Mouse (Mus musculus) limb, embryonic 10.5 days (tissue): ENCODE results near the gene Fbxo24. TPM values are rescaled to one million over a fixed set of nuclear protein-coding genes. Genes with fewer than 3 reads are reported as not detected.

Source experiments
- DNase-seq: peaks from one replicate; pipeline ENCODE4 v3.0.0-alpha.2; 2017; ENCODE audit warnings: low spot score
- H3K27ac ChIP-seq: fragments of 300-500 bp; sonication (generic); 2 replicates; pipeline ENCODE4 v1.5.1; 2016; ENCODE audit warnings: mild to moderate bottlenecking
- H3K27me3 ChIP-seq: fragments of 300-500 bp; sonication (generic); 2 replicates; pipeline ENCODE4 v1.6.1; 2016; ENCODE audit warnings: low read depth, mild to moderate bottlenecking; ENCODE audit not compliant: poor library complexity, severe bottlenecking
- H3K36me3 ChIP-seq: fragments of 300-500 bp; sonication (generic); 2 replicates; pipeline ENCODE4 v1.6.1; 2016; ENCODE audit warnings: mild to moderate bottlenecking, moderate library complexity
- H3K4me1 ChIP-seq: fragments of 300-500 bp; sonication (generic); 2 replicates; pipeline ENCODE4 v1.6.1; 2016
- H3K4me3 ChIP-seq: fragments of 300-500 bp; sonication (generic); 2 replicates; pipeline ENCODE4 v1.5.1; 2016; ENCODE audit warnings: mild to moderate bottlenecking, moderate library complexity
- H3K9me3 ChIP-seq: fragments of 300-500 bp; sonication (generic); replicated peaks from 2 replicates; pipeline ENCODE4 v1.6.1; 2016; ENCODE audit warnings: mild to moderate bottlenecking
- WGBS: fragments of 180-500 bp; shearing (Covaris S2); methylation state at CpG from one replicate; pipeline ENCODE4 v1.1.7; 2016; 5-methylcytosine and 5-hydroxymethylcytosine counted together
- polyA plus RNA-seq: library from polyadenylated mRNA; unstranded; fragments of >200 nt; fragmentation: Nextera tagmentation; extraction: Ambion mirVana; gene quantifications from 2 replicates; pipeline ENCODE4 v1.2.1, GENCODE M21; 2016

Gene Fbxo24
- polyA plus RNA-seq, 1 experiment from 2014 or later: 0.60 TPM

DNA sequence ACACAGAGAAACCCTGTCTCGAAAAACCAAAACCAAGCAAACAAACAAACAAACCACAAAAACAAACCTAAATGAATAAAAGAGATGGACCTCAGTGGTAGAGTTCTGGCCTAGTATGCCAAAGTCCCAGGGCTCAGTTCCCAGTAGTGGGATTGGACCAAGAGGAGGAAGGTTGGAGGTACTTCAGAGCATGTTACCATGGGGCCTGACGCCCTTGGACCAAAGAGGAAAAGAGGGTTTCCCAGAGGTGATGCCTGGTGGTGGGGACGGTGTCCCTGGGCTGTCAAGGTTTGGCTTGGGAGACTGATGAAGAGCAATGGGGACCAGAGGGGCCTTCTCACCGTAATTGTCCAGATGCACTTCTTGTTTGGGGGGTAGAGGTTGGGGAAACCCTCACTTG lies 18.7 kb downstream of the Fbxo24 start:
- peaks cover 69% of the 10 kb centered on the region for H3K4me1 ChIP-seq
- H3K4me3 ChIP-seq: peak overlapping the region; percentile 55
- no peak for DNase-seq
- no peaks in the 10 kb centered on the region for H3K27me3 ChIP-seq
- peaks cover 37% of the 10 kb centered on the region for H3K36me3 ChIP-seq
- WGBS: 37% methylated on average over 4 of the region's 4 CpGs
- H3K9me3 ChIP-seq: no peaks in the 10 kb centered on the region
- peak overlapping the region; percentile 96 for H3K27ac ChIP-seq

GRCm38 (mm10) chr5:137609292-137609691 lies 19.5 kb downstream of the Fbxo24 start:
- WGBS: 50% methylated on average over 3 of the region's 3 CpGs
- Histone ChIP-seq H3K27ac (peak overlapping the region; percentile 96), H3K4me3 (peak overlapping the region; percentile 55), H3K9me3 (no peaks in the 10 kb centered on the region), H3K36me3 (peaks cover 45% of the 10 kb centered on the region), H3K4me1 (peaks cover 69% of the 10 kb centered on the region), H3K27me3 (no peaks in the 10 kb centered on the region)
- no peak for DNase-seq

GRCm38 (mm10) chr5:137608654-137609190 lies 20.1 kb downstream of the Fbxo24 start:
- H3K9me3 ChIP-seq: no peaks in the 10 kb centered on the region
- peaks cover 50% of the 10 kb centered on the region for H3K36me3 ChIP-seq
- WGBS: 13% methylated on average over 23 of the region's 23 CpGs
- H3K4me3 ChIP-seq: peak overlapping the region; percentile 55
- peak overlapping the region; percentile 96 for H3K27ac ChIP-seq
- H3K4me1 ChIP-seq: peaks cover 65% of the 10 kb centered on the region
- H3K27me3 ChIP-seq: no peaks in the 10 kb centered on the region
- peak; percentile 43 for DNase-seq

DNA sequence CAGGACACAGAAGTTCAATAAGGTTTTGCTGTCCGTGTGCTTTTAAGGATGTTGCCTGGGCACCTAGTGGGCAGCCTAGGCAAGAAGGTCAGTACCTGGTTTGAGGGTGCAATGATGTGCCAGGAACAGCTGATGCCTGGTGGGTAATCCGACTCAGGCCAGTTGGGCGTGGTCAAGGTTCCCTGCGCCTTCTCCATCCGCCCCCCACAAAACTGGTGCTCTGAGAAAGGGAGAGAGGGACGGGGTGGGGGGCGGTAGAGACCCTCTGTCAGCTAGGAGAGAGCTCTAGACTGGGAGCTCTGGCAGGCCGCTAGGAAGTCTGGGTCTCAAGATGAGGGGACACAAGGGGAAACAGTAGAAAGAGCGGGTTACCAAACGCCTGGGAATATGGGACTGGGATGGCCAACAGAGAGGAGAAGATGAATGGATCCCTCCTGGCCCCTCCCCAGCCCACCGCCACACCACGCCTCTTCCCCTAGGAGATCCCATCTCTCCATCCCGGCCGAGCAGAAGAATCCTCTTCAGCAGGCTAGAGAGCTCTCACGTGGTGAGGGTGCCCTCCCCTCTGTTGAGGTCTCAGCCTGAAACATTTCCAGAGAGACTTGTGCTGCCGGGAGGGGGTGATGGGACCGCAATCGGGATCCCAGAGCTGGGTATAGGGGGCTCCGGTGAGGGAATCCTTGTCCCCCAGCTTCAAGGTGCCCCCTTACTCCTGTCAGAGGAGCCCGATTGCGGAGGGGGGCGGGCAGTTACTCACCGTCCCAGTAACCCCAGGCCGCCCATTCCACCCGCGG lies 20.7 kb downstream of the Fbxo24 start:
- 14% methylated on average over 26 of the region's 26 CpGs for WGBS
- Histone ChIP-seq H3K27me3 (no peaks in the 10 kb centered on the region), H3K4me1 (peaks cover 65% of the 10 kb centered on the region), H3K27ac (peak overlapping the region; percentile 96), H3K9me3 (no peaks in the 10 kb centered on the region), H3K4me3 (peak overlapping the region; percentile 55), H3K36me3 (peaks cover 57% of the 10 kb centered on the region)
- DNase-seq: peak; percentile 38

GRCm38 (mm10) chr5:137601365-137601729 lies 27.5 kb downstream of the Fbxo24 start:
- Histone ChIP-seq H3K9me3 (no peaks in the 10 kb centered on the region), H3K36me3 (peaks cover 48% of the 10 kb centered on the region), H3K4me1 (peaks cover 40% of the 10 kb centered on the region), H3K4me3 (peak overlapping the region; percentile 80), H3K27ac (peak overlapping the region; percentile 97), H3K27me3 (no peaks in the 10 kb centered on the region)
- peak; percentile 67 for DNase-seq
- under 1% methylated on average over 22 of the region's 22 CpGs for WGBS

- H3K27ac ChIP-seq: peak within 1 kb of the TSS; percentile 97
- H3K36me3 ChIP-seq: peaks cover 43% of the 10 kb centered on the region
- peak within 1 kb of the TSS; percentile 80 for H3K4me3 ChIP-seq
- under 1% methylated on average over 41 of the region's 41 CpGs for WGBS
- DNase-seq: peak; percentile 96
- H3K27me3 ChIP-seq: no peaks in the 10 kb centered on the region
- H3K9me3 ChIP-seq: no peaks in the 10 kb centered on the region
- peaks cover 40% of the 10 kb centered on the region for H3K4me1 ChIP-seq
Observed at GRCm38 (mm10) chr5:137600619-137601364, 28.0 kb downstream of the Fbxo24 start, which contains the start of gene Mospd3. Mospd3 (minus strand) TSS chr5:137601058.

DNA sequence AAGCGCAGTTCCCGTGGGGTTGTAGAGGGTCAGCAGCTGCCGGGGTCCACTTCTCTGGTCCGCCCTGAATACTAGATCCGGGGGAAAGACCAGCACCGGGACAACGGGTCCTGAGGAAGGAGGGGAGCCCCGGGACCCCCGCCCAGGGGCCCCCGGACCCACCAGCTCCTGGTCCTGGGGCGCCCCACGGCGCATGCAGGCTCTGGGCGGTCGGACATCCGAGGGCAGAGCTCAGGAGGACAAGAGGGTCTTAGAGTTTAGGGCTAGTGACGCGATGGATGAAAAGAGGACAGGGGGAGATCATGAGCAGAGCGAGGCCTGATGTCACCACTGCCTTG lies 28.6 kb downstream of the Fbxo24 start:
- DNase-seq: no peak
- Histone ChIP-seq H3K36me3 (peaks cover 38% of the 10 kb centered on the region), H3K4me3 (peak overlapping the region; percentile 80), H3K9me3 (no peaks in the 10 kb centered on the region), H3K4me1 (peaks cover 40% of the 10 kb centered on the region), H3K27me3 (no peaks in the 10 kb centered on the region), H3K27ac (peak overlapping the region; percentile 97)
- 4% methylated on average over 19 of the region's 19 CpGs for WGBS

GRCm38 (mm10) chr5:137599600-137599999 lies 29.2 kb downstream of the Fbxo24 start:
- H3K4me1 ChIP-seq: peaks cover 40% of the 10 kb centered on the region
- H3K4me3 ChIP-seq: peak overlapping the region; percentile 80
- WGBS: 81% methylated on average over 9 of the region's 9 CpGs
- peak overlapping the region; percentile 97 for H3K27ac ChIP-seq
- DNase-seq: no peak
- peaks cover 31% of the 10 kb centered on the region for H3K36me3 ChIP-seq
- H3K27me3 ChIP-seq: no peaks in the 10 kb centered on the region
- H3K9me3 ChIP-seq: no peaks in the 10 kb centered on the region

GRCm38 (mm10) chr5:137598100-137598826 lies 30.5 kb downstream of the Fbxo24 start:
- H3K4me3 ChIP-seq: no peak overlapping the region
- H3K27ac ChIP-seq: no peak overlapping the region
- no peaks in the 10 kb centered on the region for H3K27me3 ChIP-seq
- no peaks in the 10 kb centered on the region for H3K9me3 ChIP-seq
- WGBS: 90% methylated on average over 2 of the region's 2 CpGs
- H3K4me1 ChIP-seq: peaks cover 34% of the 10 kb centered on the region
- DNase-seq: no peak
- peaks cover 18% of the 10 kb centered on the region; the same call in 1 of the 2 replicates for H3K36me3 ChIP-seq

- no peak for DNase-seq
- Histone ChIP-seq H3K9me3 (no peaks in the 10 kb centered on the region), H3K4me3 (no peak overlapping the region)
Observed at GRCm38 (mm10) chr5:137597625-137598024, 31.2 kb downstream of the Fbxo24 start.

GRCm38 (mm10) chr5:137596601-137597261 lies 32.1 kb downstream of the Fbxo24 start:
- H3K36me3 ChIP-seq: peaks cover 15% of the 10 kb centered on the region; the same call in 1 of the 2 replicates
- no peaks in the 10 kb centered on the region for H3K9me3 ChIP-seq
- DNase-seq: no peak
- H3K4me1 ChIP-seq: peaks cover 22% of the 10 kb centered on the region
- H3K27me3 ChIP-seq: no peaks in the 10 kb centered on the region
- H3K4me3 ChIP-seq: peak overlapping the region; percentile 39
- 33% methylated on average over 30 of the region's 30 CpGs for WGBS
- H3K27ac ChIP-seq: peak overlapping the region; percentile 53

More at GRCm38 (mm10) chr5:137597625-137598024, 31.2 kb downstream of the Fbxo24 start:
- peaks cover 15% of the 10 kb centered on the region; the same call in 1 of the 2 replicates for H3K36me3 ChIP-seq
- no peaks in the 10 kb centered on the region for H3K27me3 ChIP-seq
- WGBS: 97% methylated on average over 6 of the region's 6 CpGs
- no peak overlapping the region for H3K27ac ChIP-seq
- H3K4me1 ChIP-seq: peaks cover 28% of the 10 kb centered on the region

DNA sequence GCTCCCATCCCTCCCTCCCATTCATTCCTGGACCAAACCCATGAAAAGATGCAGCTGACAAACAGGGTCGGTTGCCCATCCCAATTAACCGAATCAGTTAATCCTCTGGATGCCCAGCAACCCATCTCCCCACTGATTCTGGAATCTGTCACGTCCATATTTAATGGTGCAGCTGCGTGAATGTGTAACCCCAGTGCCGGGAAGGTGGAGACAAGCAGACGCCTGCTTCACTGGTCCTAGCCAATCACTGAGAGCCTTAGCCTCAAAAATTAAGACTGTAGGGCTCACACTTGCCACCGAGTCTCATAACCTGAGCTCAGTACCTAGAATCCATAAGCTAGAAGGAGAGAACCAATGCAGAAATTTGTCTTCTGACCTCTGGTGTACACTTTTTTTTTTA lies 32.9 kb downstream of the Fbxo24 start:
- H3K27ac ChIP-seq: no peak overlapping the region
- H3K4me3 ChIP-seq: no peak overlapping the region
- H3K27me3 ChIP-seq: no peaks in the 10 kb centered on the region
- peaks cover 15% of the 10 kb centered on the region; the same call in 1 of the 2 replicates for H3K36me3 ChIP-seq
- 83% methylated on average over 7 of the region's 7 CpGs for WGBS
- H3K4me1 ChIP-seq: peaks cover 20% of the 10 kb centered on the region
- no peaks in the 10 kb centered on the region for H3K9me3 ChIP-seq
- DNase-seq: no peak
